Mouse (Mus musculus) spleen, postnatal 10 days (tissue): Measurements from ENCODE around the gene Cnnm2.
"Not testable (repeated sequence)": the region's sequence is repeated elsewhere in the genome, so short reads cannot be mapped to it uniquely, and the experiment has no call there.

Experiments
- DNase-seq, 2 experiments: peaks; one replicate each; pipeline ENCODE4 v3.0.0; 2021 to 2022; ENCODE audit warnings: low spot score in 2 of 2

Cnnm2 gene

GRCm38 (mm10) chr19:46761247-46761946, at the start of gene Cnnm2:
Gene Cnnm2, plus strand, starts transcription at chr19:46761596.
- peak; percentile 99 to 100 for DNase-seq

DNA sequence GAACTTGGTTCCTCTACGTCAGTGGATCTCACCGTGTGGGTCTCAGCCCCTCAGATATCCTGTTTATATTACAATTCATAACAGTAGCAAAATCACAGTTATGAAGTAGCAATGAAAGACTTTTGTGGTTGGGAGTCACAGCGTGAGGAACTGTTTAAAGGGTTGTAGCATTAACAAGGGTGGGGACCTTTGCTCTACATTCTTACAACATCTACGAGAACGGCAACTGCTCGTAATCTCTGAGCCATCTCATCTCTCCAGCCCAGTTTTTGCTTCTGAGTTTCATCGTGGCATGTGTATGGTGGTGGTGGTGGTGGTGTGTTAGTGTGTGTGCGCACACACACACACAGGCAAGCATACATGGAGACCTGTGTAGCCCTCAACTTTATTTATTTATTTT, 47.2 kb upstream of the Cnnm2 start:
- no peak for DNase-seq

DNA sequence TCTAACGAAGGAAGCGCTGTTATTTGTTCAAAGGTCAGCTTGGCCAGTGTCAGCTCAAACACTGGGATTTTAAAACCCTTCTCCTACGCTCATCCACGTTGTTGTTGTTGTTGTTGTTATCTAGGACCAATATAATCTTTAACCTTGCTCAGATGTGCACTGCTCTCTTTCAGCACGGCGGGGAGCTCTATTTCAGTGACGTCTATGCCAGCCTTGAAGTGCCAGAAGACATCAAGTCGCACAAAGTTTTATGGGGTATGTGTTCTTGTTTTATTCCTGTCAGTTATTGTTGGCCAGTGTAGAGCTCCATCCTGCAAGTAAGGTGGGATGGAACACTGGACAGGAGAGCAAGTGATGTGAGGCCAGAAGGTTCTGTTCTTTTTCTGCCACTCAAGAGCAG, 46.4 kb upstream of the Cnnm2 start:
- DNase-seq, result no peak

DNA sequence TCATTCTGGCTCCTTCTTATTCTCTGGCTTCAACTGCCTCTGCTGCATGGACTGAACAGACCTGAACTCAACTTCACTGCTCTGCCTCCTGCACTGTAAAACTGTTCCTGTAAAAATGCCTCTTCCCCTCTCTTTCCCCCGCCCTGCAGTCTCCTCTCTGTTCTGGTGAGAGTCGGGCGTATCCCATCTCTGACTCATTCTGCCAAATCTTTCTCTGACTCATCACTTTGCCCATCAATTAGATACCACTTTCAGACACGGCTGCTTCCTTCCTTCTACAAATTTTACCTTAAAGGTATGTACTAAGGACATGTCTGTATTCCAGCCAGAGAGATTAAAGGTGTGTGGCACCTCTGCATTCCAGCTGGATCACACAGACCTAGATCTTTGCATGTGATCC, 43.2 kb upstream of the Cnnm2 start:
- DNase-seq, result no peak

GRCm38 (mm10) chr19:46724411-46724810, 37.0 kb upstream of the Cnnm2 start:
- DNase-seq, result no peak

GRCm38 (mm10) chr19:46726142-46726541, 35.3 kb upstream of the Cnnm2 start:
- DNase-seq, result no peak

- no peak for DNase-seq
Observed at GRCm38 (mm10) chr19:46727140-46727736, 34.2 kb upstream of the Cnnm2 start.

GRCm38 (mm10) chr19:46727945-46728540, 33.4 kb upstream of the Cnnm2 start:
- DNase-seq, result no peak

GRCm38 (mm10) chr19:46728909-46729308, 32.5 kb upstream of the Cnnm2 start:
- no peak for DNase-seq

DNA sequence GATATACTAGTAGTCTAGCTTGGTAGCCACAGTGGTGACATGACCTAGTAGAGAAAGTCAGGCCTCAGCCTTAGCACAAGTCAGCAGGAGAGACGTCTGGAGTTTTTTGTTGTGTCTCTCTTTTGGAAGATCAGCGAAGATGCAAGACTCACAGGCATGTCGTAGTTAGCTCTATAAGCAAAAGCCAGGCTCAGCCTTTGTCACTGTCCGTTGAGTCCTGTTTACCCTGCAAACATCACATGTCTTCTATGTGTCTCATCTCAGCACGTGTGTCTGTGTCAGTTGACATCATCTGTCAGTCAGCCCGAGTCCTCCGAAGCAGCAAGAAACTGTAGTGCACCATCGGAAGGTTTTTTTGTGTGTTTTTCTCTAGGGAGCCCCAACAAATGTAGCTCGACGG, 30.0 kb upstream of the Cnnm2 start:
- no peak for DNase-seq

DNA sequence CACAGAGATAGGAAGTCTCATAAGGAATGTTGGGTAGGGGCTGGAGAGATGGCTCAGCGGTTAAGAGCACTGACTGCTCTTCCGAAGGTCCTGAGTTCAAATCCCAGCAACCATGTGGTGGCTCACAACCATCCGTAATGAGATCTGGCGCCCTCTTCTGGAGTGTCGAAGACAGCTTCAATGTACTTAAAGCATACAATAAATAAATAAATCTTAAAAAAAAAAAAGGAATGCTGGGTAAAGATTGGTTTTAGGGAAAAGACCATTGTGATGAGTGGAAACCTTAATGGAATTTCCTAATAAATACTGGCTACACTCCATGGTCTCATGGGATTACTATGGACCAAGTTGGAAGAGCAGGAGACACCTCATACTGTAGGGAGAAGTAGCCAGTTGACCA, 28.7 kb upstream of the Cnnm2 start:
- not testable (repeated sequence) for DNase-seq

DNA sequence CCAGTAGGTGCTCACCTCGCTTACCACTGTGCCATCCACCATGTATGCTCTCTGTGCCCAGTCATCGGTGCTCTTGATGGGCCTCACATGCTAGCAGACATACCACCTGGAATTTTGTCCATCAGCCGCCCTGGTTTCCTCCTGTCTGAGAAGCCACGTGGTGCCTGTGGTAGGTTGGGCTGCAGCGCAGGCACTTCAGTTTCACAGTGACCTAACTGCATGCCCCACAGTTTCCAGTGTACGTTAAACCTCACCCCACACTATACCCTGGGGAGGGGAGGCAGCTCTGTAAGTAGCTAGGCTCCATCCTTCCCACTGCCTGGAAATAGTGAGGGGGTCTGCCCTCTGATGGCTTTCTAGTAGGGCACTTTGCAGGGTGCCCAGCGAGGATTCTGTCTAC, 27.8 kb upstream of the Cnnm2 start:
- DNase-seq, result no peak

DNA sequence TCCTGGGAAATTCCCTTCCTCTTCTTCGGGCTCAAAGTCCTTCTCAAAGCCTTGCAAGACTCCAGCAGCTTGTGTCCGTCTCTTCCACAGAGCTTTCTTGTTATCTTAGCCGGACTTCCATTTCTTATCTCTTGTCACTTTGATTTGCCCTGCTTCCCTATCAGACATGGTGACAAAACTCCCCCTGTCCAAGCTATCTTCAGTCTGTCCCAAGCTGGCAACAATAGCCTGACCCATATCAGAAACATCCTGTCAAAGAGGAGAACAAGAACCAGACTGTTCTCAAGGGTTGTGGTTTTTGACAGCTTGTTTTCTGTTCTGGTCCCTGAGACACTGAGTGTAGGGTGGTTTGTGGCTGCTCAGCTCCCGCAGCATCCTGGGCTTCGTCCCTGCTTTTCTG, 26.2 kb upstream of the Cnnm2 start:
- DNase-seq, result no peak

DNA sequence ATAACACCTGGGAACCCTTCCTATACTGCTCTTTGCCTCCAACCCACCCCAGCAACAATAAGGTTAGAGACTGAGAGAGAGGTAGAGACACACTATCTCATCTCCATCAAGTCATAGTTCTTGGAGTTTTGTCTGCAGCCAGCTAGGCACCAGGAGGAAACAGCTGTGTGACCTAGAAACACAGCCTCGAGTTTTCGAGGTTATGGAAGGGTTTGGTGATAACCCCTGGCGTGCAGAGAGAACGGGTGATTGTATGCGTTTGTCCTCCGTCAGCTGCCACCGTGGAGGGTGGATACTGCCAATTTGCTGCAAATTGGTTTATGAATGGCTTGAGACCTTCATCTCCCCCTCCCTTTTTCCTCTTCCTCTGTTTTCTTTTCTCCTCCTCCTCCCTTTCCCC, 24.3 kb upstream of the Cnnm2 start:
- DNase-seq, result no peak

- DNase-seq, result peak; percentile 50 to 78
Observed at GRCm38 (mm10) chr19:46740341-46741008, 20.9 kb upstream of the Cnnm2 start.

- no peak for DNase-seq
Observed at GRCm38 (mm10) chr19:46741574-46741973, 19.8 kb upstream of the Cnnm2 start.

GRCm38 (mm10) chr19:46744681-46745080, 16.7 kb upstream of the Cnnm2 start:
- DNase-seq, result no peak

- DNase-seq, result no peak
Observed at GRCm38 (mm10) chr19:46747799-46748198, 13.6 kb upstream of the Cnnm2 start.

- DNase-seq, result no peak
Observed at GRCm38 (mm10) chr19:46752235-46752634, 9.2 kb upstream of the Cnnm2 start.

DNA sequence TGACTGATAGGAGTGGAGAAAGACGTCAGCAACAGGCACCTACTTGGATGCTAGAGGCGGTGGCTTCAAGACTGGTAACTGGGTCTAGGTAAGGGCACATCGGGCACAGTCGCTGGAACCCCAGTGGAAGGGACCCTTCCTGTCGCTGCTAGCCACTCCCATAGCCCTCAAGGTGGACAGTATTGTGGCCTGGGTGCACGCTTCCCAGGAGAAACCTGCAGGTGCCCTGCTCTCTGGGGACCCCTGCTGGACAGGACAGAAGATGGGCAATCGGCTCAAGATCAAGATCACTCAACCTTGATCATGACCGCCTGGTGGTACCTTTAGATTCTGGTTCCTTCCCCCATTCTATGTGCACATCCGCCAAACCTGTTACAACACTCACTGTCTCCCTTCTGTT, 6.3 kb upstream of the Cnnm2 start:
- DNase-seq, result peak in 1 of 2 experiments; percentile 62

GRCm38 (mm10) chr19:46756221-46756620, 5.2 kb upstream of the Cnnm2 start:
- DNase-seq, result no peak

DNA sequence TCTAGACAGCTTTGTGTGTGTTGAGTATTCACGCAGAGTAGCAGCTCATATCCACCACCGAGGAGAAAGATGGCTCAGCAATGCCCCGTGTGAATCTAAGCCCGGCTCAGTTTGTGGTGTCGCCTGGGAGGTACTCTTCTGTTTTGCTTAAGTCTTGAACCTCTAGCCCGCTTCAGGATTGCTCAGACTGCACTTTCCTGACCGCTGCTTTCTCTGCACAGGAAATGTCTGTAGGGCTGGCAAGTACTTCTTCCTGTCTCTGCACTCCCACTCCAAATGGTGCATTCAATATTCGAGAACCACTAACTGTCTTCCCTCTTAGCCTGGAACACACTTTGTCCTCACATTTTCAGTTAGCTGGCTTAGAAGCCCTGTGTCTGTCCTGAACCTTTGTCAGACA, 2.3 kb upstream of the Cnnm2 start:
- DNase-seq, result no peak

DNA sequence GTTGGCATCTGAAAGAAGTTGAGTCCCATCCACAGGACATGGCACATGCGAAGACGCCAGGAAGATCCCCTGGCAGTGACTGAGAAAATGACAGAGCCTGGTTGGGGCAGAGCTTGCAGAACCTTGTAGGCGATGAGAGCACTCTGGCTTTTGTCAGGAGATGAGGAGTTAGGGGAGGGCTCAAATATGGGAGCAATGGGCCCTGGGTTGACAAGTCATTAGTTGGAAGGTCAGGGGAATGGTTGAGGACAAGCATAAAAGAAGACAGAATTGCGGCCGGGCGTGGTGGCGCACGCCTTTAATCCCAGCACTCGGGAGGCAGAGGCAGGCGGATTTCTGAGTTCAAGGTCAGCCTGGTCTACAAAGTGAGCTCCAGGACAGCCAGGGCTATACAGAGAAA, 1.5 kb upstream of the Cnnm2 start:
- not testable (repeated sequence) for DNase-seq
